Mouse (Mus musculus): ENCODE measurements around the gene Ass1.

The Ass1 gene

DNA sequence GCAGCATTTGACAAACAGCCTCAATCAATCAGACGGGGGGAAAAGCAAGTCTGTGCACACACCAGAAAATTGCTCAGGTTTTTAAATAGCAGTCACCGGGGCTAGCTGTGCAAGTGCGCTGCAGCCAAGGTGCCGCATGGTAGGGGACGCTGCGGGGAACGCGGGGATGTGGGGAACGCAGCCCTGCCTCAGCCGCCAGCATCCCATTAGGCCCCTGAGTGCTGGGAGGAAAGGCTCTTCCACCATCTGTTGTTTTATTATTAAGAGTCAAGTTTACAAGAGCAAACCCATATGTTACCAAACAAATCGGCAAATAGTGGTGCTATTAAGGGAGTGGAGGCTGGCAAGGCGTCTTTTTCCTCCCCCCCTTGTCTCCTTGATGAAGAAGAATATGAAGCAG, 19.2 kb downstream of the Ass1 start:
- WGBS, result 72% methylated on average over 12 of the region's 12 CpGs

- WGBS, result 90% methylated on average over 2 of the region's 2 CpGs
Measured at GRCm38 (mm10) chr2:31490556-31490955, 20.5 kb downstream of the Ass1 start.

DNA sequence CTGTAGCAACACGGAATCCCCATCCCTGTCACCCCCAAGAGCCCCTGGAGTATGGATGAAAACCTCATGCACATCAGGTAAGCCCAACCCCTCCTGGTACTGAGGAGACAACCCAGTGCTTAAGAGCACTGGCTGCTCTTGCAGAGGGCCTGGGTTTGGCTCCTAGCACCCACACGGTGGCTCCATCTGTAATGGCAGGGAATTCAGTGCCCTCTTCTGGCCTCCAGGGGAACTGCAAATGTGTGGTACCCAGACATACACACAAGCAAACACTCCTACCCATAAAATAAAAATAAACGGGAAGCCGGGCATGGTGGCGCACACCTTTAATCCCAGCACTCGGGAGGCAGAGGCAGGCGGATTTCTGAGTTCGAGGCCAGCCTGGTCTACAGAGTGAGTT, 22.3 kb downstream of the Ass1 start:
- WGBS, result 97% methylated on average over 8 of the region's 8 CpGs

DNA sequence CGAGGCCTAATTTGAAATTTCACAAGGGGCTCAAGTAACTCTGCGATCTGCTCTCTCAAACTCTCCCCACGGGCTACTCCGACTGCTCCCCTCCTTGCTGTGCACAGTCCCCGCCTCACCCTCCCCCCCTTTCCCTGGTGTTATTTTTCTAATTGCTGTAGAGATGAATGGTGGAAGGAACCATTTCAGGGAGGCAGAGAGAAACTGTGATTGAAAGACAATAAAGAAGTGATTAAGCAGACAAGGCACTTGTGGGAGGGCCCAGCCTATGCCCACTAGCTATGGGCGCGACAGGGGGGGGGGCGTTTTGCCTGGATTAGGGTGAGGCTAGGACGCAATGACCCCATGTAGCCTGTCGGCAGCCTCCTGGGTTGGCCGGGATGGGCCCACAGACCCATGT, 23.2 kb downstream of the Ass1 start:
- WGBS, result 61% methylated on average over 11 of the region's 11 CpGs

DNA sequence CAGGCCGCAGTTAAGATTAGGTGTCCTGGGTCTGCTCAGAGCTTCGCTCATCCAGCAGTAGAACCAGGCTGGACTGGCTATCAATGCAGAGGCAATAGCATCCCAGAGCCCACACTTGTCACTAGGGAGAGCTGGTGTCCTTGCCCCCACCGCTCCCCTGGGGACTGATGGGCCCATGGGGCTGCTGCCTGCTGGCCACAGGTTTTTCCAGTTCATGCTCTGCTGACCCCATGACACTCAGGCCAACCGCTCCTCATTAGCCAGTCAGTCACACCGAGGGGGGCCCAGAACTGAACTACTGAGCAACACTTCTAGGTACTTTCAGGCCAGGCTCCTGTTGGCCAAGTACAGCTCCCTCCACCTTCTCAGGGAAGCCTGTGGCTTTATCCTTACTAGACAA, 24.3 kb downstream of the Ass1 start:
- 79% methylated on average over 5 of the region's 5 CpGs for WGBS

- 51% methylated on average over 13 of the region's 13 CpGs for WGBS
Measured at GRCm38 (mm10) chr2:31495046-31495476, 25.1 kb downstream of the Ass1 start.

DNA sequence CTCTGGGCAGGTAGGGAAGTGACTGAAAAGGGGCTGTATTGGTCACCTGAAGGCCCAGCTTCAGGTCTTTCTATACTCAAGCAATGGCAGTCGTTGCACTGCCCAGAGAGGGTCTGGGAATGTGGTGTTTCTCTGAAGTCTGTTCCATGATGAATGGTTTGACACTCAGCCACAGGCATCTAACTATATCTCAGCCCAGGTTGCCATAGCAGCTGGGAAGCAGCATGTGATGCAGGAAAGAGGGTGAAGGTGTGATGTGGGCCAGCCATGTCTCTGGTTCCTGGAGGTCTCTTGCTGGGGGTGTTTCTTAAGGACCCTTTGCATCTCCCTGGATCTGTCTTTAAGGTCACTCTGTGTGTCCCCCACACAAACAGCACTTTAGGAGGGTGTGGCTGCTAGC, 26.1 kb downstream of the Ass1 start:
- 35% methylated on average over 1 of the region's 1 CpGs for WGBS

GRCm38 (mm10) chr2:31497113-31497512, 27.1 kb downstream of the Ass1 start:
- 57% methylated on average over 7 of the region's 7 CpGs for WGBS

DNA sequence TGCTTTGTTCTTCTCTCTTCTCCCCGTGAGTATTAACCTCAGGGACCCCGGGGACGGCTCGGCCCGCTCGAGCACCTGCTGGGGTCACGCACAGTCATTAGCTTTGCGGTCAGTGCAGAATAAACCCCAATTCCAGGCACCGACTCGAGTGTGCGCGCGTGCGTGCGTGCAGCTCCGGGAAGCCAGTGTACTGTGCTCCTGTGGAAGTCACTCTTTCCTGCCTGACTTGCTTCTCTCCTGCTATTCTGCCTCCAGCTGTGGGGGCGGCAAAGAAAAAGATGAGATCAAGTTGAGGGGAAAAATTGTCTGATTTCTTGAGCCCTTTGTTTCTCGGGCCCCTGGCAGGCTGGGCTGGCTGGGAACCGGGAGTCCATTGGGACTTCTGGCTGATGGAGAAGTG, 27.6 kb downstream of the Ass1 start:
- WGBS, result 58% methylated on average over 19 of the region's 19 CpGs

GRCm38 (mm10) chr2:31499327-31500291, 29.6 kb downstream of the Ass1 start:
- 65% methylated on average over 21 of the region's 21 CpGs for WGBS

DNA sequence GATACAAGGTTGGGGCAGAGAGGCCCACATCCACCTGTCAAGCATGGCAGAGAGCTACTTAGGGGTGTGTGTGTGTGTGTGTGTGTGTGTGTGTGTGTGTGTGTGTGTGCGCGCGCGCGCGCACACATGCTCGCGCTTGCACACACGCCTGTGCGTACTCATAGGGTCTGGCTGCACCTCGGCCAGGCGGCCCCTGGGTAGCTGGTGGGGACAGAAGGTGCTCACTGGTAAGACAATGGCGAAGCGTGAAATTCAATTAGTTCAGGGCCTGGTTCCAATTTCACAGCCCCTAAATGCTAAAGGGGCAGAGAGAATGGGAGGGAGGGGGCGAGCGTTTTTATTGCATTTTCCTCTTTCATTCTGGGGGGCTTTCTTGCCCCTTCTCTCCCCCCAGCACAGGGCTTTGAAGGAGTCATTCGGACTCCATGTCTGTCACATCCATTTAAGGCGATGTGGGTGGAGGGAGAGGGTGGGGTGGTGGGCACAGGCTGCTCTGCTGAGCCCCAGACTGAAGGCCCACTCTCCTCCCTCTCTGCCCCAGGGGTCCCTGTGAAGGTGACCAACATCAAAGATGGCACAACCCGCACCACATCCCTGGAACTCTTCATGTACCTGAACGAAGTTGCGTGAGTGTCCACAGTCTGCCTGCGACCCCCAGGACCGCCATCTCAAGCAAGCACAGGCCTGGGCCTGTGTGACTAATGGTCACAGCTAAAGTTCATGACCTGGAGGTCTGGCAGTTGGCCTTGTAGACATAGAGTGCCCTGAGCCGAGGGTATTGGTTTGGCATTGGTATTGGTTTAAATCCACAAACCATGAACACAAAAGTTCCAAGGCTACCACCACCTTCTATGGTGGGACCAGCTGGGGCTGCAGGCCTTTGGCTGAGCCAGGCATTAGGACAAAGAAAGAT, 30.5 kb downstream of the Ass1 start:
- WGBS, result 81% methylated on average over 24 of the region's 24 CpGs

DNA sequence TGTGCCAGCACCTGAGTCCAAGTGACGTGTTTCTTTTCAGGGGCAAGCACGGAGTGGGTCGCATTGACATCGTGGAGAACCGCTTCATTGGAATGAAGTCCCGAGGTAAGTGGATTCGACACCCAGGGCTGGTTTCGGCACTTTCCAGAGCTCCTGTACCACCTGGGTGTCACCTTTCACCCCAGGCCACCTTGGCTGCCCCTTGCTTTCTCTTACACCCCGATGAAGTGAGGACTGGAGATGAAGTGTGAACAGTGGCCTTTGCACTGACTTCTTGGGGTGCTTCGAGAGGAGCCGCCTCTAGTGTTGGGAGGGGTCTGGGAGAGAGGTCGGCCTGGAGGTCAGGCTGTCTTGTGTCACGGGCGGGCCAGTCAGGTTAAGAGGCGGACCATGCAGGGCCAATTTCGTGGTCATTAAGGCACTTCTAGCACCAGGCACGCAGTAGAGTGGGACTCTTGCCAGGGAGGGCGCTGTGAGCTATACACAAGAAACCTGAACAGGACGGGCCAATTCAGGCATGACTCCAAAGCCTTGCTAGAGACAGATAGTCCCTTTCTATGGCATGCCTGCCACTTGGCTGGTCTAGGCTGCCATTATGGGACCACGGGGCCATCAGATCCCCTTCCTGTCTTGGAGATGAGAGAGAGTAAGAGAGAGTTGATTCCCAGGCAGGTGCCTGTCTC, 31.6 kb downstream of the Ass1 start:
- WGBS, result 70% methylated on average over 20 of the region's 20 CpGs

GRCm38 (mm10) chr2:31502616-31503522, 32.9 kb downstream of the Ass1 start:
- WGBS, result 74% methylated on average over 15 of the region's 15 CpGs

DNA sequence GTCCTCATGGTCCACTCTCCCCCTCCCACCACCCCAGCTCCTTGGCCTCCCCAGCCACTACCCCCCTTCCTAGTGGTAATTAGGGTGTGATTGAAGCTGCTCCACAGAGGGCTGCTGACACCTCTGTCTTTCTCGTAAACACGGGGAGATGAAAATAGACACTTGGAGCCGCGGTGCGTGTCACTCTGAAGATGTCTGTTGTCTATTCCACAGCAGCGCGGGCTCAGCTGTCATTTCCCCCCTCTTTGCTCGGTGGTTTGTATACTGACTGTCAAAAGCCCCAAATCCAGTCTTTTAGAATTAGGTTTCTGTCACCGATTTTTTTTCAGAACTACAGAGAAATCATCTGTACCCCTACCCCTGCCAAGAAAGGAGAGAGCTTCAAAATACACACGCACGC, 35.5 kb downstream of the Ass1 start:
- WGBS, result 39% methylated on average over 11 of the region's 11 CpGs

GRCm38 (mm10) chr2:31508851-31509250, 38.8 kb downstream of the Ass1 start:
- 87% methylated on average over 6 of the region's 6 CpGs for WGBS

DNA sequence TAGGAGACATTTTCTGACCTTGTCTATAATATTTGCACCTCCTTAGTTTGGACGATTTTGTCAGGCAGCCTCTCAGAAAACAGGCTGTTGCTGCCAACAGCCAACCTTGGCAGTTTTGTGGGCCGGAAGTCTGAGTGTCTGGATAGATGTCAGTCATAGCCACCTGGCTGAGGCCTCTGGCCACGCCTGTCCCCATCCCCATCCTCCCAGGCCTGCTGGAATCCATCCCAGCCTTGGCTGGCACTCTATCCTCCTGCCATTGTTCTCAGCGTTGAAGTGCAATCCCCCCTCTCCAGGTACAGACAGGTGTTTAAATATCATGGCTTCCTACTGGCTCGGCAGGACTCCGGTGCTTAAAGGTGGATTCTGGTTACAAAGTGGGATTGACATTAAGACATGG, 41.3 kb downstream of the Ass1 start:
- 78% methylated on average over 6 of the region's 6 CpGs for WGBS

- 52% methylated on average over 12 of the region's 12 CpGs for WGBS
Measured at GRCm38 (mm10) chr2:31516557-31516956, 46.5 kb downstream of the Ass1 start.

GRCm38 (mm10) chr2:31521800-31522335, 51.9 kb downstream of the Ass1 start:
- 72% methylated on average over 16 of the region's 16 CpGs for WGBS

GRCm38 (mm10) chr2:31524641-31525040, 54.6 kb downstream of the Ass1 start:
- WGBS, result 63% methylated on average over 5 of the region's 5 CpGs

- WGBS, result 61% methylated on average over 10 of the region's 10 CpGs
Measured at GRCm38 (mm10) chr2:31525778-31526177, 55.8 kb downstream of the Ass1 start.

DNA sequence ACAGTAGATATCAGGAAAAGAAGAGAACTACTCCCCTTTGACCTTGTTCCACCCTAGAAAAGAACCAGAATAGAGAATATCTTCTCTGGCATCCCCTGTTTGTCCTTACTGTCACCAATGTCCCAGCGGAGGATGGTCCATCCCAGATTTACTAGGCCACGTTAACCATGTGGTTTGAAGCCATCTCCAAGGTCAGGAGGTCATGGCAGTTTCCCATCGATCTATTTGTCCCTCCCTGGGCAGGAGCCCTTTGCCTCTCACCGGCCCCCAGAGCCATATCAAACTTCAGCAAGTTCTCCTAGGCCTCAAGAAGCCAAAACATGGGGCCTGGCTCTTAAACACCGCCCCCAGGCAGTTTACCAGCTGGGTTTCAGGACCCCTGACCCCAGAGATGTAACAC, 60.2 kb downstream of the Ass1 start:
- 84% methylated on average over 5 of the region's 5 CpGs for WGBS
